Mouse (Mus musculus) c-Kit-negative CD71-positive TER-119-positive erythroid progenitor cells, embryonic 14.5 days (primary cell): ENCODE measurements around the gene Mst1r.
A peak's percentile ranks its signal among the peaks of the same experiment; 100 is the strongest.

ENCODE experiments used
- DNase-seq: peaks from one replicate; pipeline ENCODE4 v3.0.0-alpha.2; 2013; ENCODE audit warnings: low read depth, low spot score

The Mst1r gene

GRCm38 (mm10) chr9:107955613-107956289 lies 49.1 kb downstream of the Mst1r start:
- DNase-seq, result no peak

- DNase-seq, result no peak
Measured at GRCm38 (mm10) chr9:107957141-107957540, 50.5 kb downstream of the Mst1r start.

- no peak for DNase-seq
Measured at GRCm38 (mm10) chr9:107959896-107960295, 53.2 kb downstream of the Mst1r start.

GRCm38 (mm10) chr9:107960928-107961327 lies 54.3 kb downstream of the Mst1r start:
- no peak for DNase-seq

- no peak for DNase-seq
Measured at GRCm38 (mm10) chr9:107961351-107961762, 54.7 kb downstream of the Mst1r start.

- no peak for DNase-seq
Measured at GRCm38 (mm10) chr9:107961881-107962280, 55.2 kb downstream of the Mst1r start.

- DNase-seq, result no peak
Measured at GRCm38 (mm10) chr9:107962916-107963315, 56.2 kb downstream of the Mst1r start.

GRCm38 (mm10) chr9:107963700-107964099 lies 57.0 kb downstream of the Mst1r start:
- peak; percentile 84 for DNase-seq

GRCm38 (mm10) chr9:107964681-107965080 lies 58.0 kb downstream of the Mst1r start:
- DNase-seq, result no peak

- DNase-seq, result no peak
Measured at GRCm38 (mm10) chr9:107966676-107967075, 60.0 kb downstream of the Mst1r start.

- DNase-seq, result no peak
Measured at GRCm38 (mm10) chr9:107967437-107967836, 60.8 kb downstream of the Mst1r start.

GRCm38 (mm10) chr9:107968531-107968930 lies 61.9 kb downstream of the Mst1r start:
- no peak for DNase-seq
